Mouse (Mus musculus) MEL (cell line): ENCODE data around the gene Wdfy3. TPM values are rescaled to one million over a fixed set of nuclear protein-coding genes. Genes with fewer than 3 reads are reported as not detected.

Source experiments
- DNase-seq: peaks from one replicate; pipeline ENCODE4 v3.0.0; 2011; ENCODE audit warnings: low read depth, low spot score
- H3K27ac ChIP-seq: 2 replicates; pipeline ENCODE4 v1.5.1; 2012; ENCODE audit warnings: low read depth, mild to moderate bottlenecking, control low read depth, low read length, moderate library complexity; ENCODE audit not compliant: control insufficient read depth
- H3K27me3 ChIP-seq, 2 experiments: fragments of 150-350 bp in 1 of 2; sonication (generic) in 1 of 2; 2 replicates each; pipeline ENCODE4 v1.6.1; 2012; ENCODE audit warnings: low read length in 2 of 2, mild to moderate bottlenecking in 2 of 2, improper control_type of control experiment in 1 of 2, moderate library complexity in 1 of 2; ENCODE audit not compliant: insufficient read depth in 2 of 2, control insufficient read depth in 1 of 2
- H3K36me3 ChIP-seq, 2 experiments: 2 replicates each; pipeline ENCODE4 v1.6.1; 2012 to 2014; ENCODE audit warnings: low read length in 2 of 2, improper control_type of control experiment in 1 of 2, inconsistent platforms in 1 of 2, mild to moderate bottlenecking in 1 of 2; ENCODE audit not compliant: insufficient read depth in 2 of 2, control insufficient read depth in 1 of 2
- H3K4me1 ChIP-seq, 2 experiments: fragments of 150-350 bp in 1 of 2; sonication (generic) in 1 of 2; 2 replicates each; pipeline ENCODE4 v1.6.1; 2012; ENCODE audit warnings: low read length in 2 of 2, improper control_type of control experiment in 1 of 2, mild to moderate bottlenecking in 1 of 2; ENCODE audit not compliant: insufficient read depth in 2 of 2, control insufficient read depth in 1 of 2
- H3K4me3 ChIP-seq, 2 experiments: fragments of 150-350 bp in 1 of 2; sonication (generic) in 1 of 2; 2 replicates each; pipeline ENCODE4 v1.5.1; 2012; ENCODE audit warnings: low read depth in 2 of 2, low read length in 2 of 2, mild to moderate bottlenecking in 2 of 2, moderate library complexity in 2 of 2, control low read depth in 1 of 2, improper control_type of control experiment in 1 of 2; ENCODE audit not compliant: control insufficient read depth in 1 of 2, insufficient read depth in 1 of 2
- H3K79me2 ChIP-seq: 2 replicates; pipeline ENCODE4 v1.6.1; 2012; ENCODE audit warnings: mild to moderate bottlenecking, low read length, moderate library complexity; ENCODE audit not compliant: control insufficient read depth, poor library complexity, insufficient read depth
- H3K9ac ChIP-seq: 2 replicates; pipeline ENCODE4 v1.6.1; 2012; ENCODE audit warnings: low read depth, mild to moderate bottlenecking, control low read depth, low read length, moderate library complexity; ENCODE audit not compliant: control insufficient read depth, poor library complexity, severe bottlenecking
- H3K9me3 ChIP-seq: fragments of 150-350 bp; sonication (generic); replicated peaks from 2 replicates; pipeline ENCODE4 v1.6.1; 2012; ENCODE audit warnings: mild to moderate bottlenecking, low read length, improper control_type of control experiment, moderate library complexity; ENCODE audit not compliant: insufficient read depth
- BHLHE40 ChIP-seq: IDR thresholded peaks from 2 replicates; pipeline ENCODE4 v1.6.1; 2012; ENCODE audit warnings: low read depth, mild to moderate bottlenecking, inconsistent platforms, low read length, improper control_type of control experiment, borderline replicate concordance
- CHD2 ChIP-seq: IDR thresholded peaks from 2 replicates; pipeline ENCODE4 v1.6.1; 2011; ENCODE audit warnings: low read length, improper control_type of control experiment
- E2F4 ChIP-seq: IDR thresholded peaks from 2 replicates; pipeline ENCODE4 v1.6.1; 2011; ENCODE audit warnings: low read depth, low read length, improper control_type of control experiment, borderline replicate concordance
- ELF1 ChIP-seq: IDR thresholded peaks from 2 replicates; pipeline ENCODE4 v1.6.1; 2014; ENCODE audit warnings: low read depth, mild to moderate bottlenecking, inconsistent platforms, low read length, improper control_type of control experiment, moderate library complexity
- EP300 ChIP-seq, 2 experiments: IDR thresholded peaks; 2 replicates each; pipeline ENCODE4 v1.6.1; 2011; ENCODE audit warnings: improper control_type of control experiment in 2 of 2, low read length in 2 of 2, low read depth in 1 of 2, mild to moderate bottlenecking in 1 of 2
- ETS1 ChIP-seq: IDR thresholded peaks from 2 replicates; pipeline ENCODE4 v1.6.1; 2012; ENCODE audit warnings: low read depth, mild to moderate bottlenecking, inconsistent platforms, low read length, improper control_type of control experiment, moderate library complexity
- GABPA ChIP-seq: IDR thresholded peaks from 2 replicates; pipeline ENCODE4 v1.6.1; 2012; ENCODE audit warnings: low read depth, mild to moderate bottlenecking, inconsistent platforms, low read length, improper control_type of control experiment, moderate library complexity
- HCFC1 ChIP-seq: IDR thresholded peaks from 2 replicates; pipeline ENCODE4 v1.6.1; 2012; ENCODE audit warnings: low read depth, mild to moderate bottlenecking, inconsistent platforms, low read length, improper control_type of control experiment, moderate library complexity
- MAFK ChIP-seq: IDR thresholded peaks from 2 replicates; pipeline ENCODE4 v1.6.1; 2011; ENCODE audit warnings: low read depth, mild to moderate bottlenecking, low read length, improper control_type of control experiment, borderline replicate concordance
- MEF2A ChIP-seq: IDR thresholded peaks from 2 replicates; pipeline ENCODE4 v1.6.1; 2014; ENCODE audit warnings: low read depth, mild to moderate bottlenecking, inconsistent platforms, low read length, improper control_type of control experiment; ENCODE audit not compliant: poor library complexity, insufficient replicate concordance, severe bottlenecking; ENCODE audit errors: extremely low read depth
- MXI1 ChIP-seq: IDR thresholded peaks from 2 replicates; pipeline ENCODE4 v1.6.1; 2011; ENCODE audit warnings: mild to moderate bottlenecking, low read depth, low read length, improper control_type of control experiment
- MYB ChIP-seq: IDR thresholded peaks from 2 replicates; pipeline ENCODE4 v1.6.1; 2011; ENCODE audit warnings: mild to moderate bottlenecking, low read depth, low read length, improper control_type of control experiment
- POLR2A ChIP-seq, 2 experiments: IDR thresholded peaks; 2 replicates each; pipeline ENCODE4 v1.6.1; 2011 to 2012; ENCODE audit warnings: low read length in 2 of 2, mild to moderate bottlenecking in 2 of 2, control low read depth in 1 of 2, improper control_type of control experiment in 1 of 2, low read depth in 1 of 2, moderate library complexity in 1 of 2; ENCODE audit not compliant: control insufficient read depth in 1 of 2, insufficient read depth in 1 of 2, poor library complexity in 1 of 2
- POLR2AphosphoS5 ChIP-seq: IDR thresholded peaks from 2 replicates; pipeline ENCODE4 v1.6.1; 2012; ENCODE audit warnings: low read depth, borderline replicate concordance, mild to moderate bottlenecking, inconsistent platforms, low read length, moderate library complexity, mixed read lengths
- RAD21 ChIP-seq: IDR thresholded peaks from 2 replicates; pipeline ENCODE4 v1.6.1; 2011; ENCODE audit warnings: mild to moderate bottlenecking, low read depth, low read length, improper control_type of control experiment
- RCOR1 ChIP-seq: IDR thresholded peaks from 2 replicates; pipeline ENCODE4 v1.6.1; 2012; ENCODE audit warnings: low read depth, mild to moderate bottlenecking, inconsistent platforms, low read length, improper control_type of control experiment
- SIN3A ChIP-seq: IDR thresholded peaks from 2 replicates; pipeline ENCODE4 v1.6.1; 2012; ENCODE audit warnings: low read length, improper control_type of control experiment, inconsistent platforms
- SMC3 ChIP-seq: IDR thresholded peaks from 2 replicates; pipeline ENCODE4 v1.6.1; 2011; ENCODE audit warnings: low read depth, low read length, improper control_type of control experiment
- UBTF ChIP-seq: IDR thresholded peaks from 2 replicates; pipeline ENCODE4 v1.6.1; 2012; ENCODE audit warnings: low read depth, mild to moderate bottlenecking, inconsistent platforms, low read length, improper control_type of control experiment, moderate library complexity, borderline replicate concordance; ENCODE audit not compliant: insufficient read depth
- ZC3H11A ChIP-seq: IDR thresholded peaks from 2 replicates; pipeline ENCODE4 v1.6.1; 2012; ENCODE audit warnings: low read depth, mild to moderate bottlenecking, inconsistent platforms, low read length, improper control_type of control experiment
- ZKSCAN1 ChIP-seq: IDR thresholded peaks from 2 replicates; pipeline ENCODE4 v1.6.1; 2012; ENCODE audit warnings: low read depth, mild to moderate bottlenecking, inconsistent platforms, low read length, improper control_type of control experiment, moderate library complexity
- ZNF384 ChIP-seq: IDR thresholded peaks from 2 replicates; pipeline ENCODE4 v1.6.1; 2012; ENCODE audit warnings: low read depth, mild to moderate bottlenecking, inconsistent platforms, low read length, improper control_type of control experiment
- polyA plus RNA-seq, 2 experiments: library from polyadenylated mRNA; stranded (reverse) in 1 of 2; unstranded in 1 of 2; fragments of >175 nt in 1 of 2; fragments of >200 nt in 1 of 2; gene quantifications; 2 replicates each; pipeline versions ENCODE4 v1.2.1 to v1.2.4; 2012; ENCODE audit warnings: low replicate concordance in 2 of 2, low read depth in 1 of 2; ENCODE audit not compliant: insufficient read length in 2 of 2, insufficient read depth in 1 of 2, missing spikeins in 1 of 2
- total RNA-seq: library from RNA; depleted of rRNA; stranded (reverse); fragments of 300-350 nt; gene quantifications from 2 replicates; pipeline ENCODE4 v1.2.3, GENCODE M21; 2012

The Wdfy3 gene
- total and polyA plus RNA-seq, 3 experiments = 10.0 to 21.3 (median 11.9) TPM

GRCm38 (mm10) chr5:101876185-101876584 lies 193.5 kb downstream of the Wdfy3 start (continued):
- no peak for TF ChIP-seq MXI1

GRCm38 (mm10) chr5:101866722-101867121 lies 203.0 kb downstream of the Wdfy3 start:
- TF ChIP-seq ZC3H11A (no peak), GABPA (no peak), MYB (no peak), HCFC1 (no peak), MEF2A (no peak), UBTF (no peak)
- H3K36me3 ChIP-seq = peaks cover 0 to 10% of the 10 kb centered on the region in 2 experiments; a peak in 2 of 4 replicates
- H3K79me2 ChIP-seq = no peaks in the 10 kb centered on the region

GRCm38 (mm10) chr5:101863946-101864345 lies 205.8 kb downstream of the Wdfy3 start:
- Histone ChIP-seq H3K79me2 (no peaks in the 10 kb centered on the region), H3K4me1 (no peaks in the 10 kb centered on the region), H3K27ac (no peak overlapping the region), H3K9ac (no peak overlapping the region), H3K9me3 (no peaks in the 10 kb centered on the region), H3K27me3 (no peaks in the 10 kb centered on the region), H3K4me3 (no peak overlapping the region), H3K36me3 (peaks cover 0 to 8% of the 10 kb centered on the region in 2 experiments; a peak in 2 of 4 replicates)
- no peak for TF ChIP-seq RCOR1
- TF ChIP-seq ETS1 = no peak
- TF ChIP-seq E2F4 = no peak
- TF ChIP-seq CHD2 = no peak
- TF ChIP-seq SMC3 = no peak
- TF ChIP-seq RAD21 = no peak
- TF ChIP-seq MAFK = no peak
- TF ChIP-seq ELF1 = no peak
- TF ChIP-seq BHLHE40 = no peak
- no peak for TF ChIP-seq UBTF
- no peak for TF ChIP-seq EP300 (IDR thresholded peaks at IDR 0.05; ENCODE audit: low read depth in 1 of 2, low read length in 2 of 2)
- no peak for TF ChIP-seq HCFC1
- no peak for TF ChIP-seq ZNF384
- no peak for TF ChIP-seq SIN3A
- no peak for TF ChIP-seq POLR2AphosphoS5
- no peak for TF ChIP-seq ZKSCAN1
- TF ChIP-seq POLR2A (IDR thresholded peaks at IDR 0.05; ENCODE audit: control insufficient read depth in 1 of 2, insufficient read depth in 1 of 2, low read depth in 1 of 2, low read length in 2 of 2, poor library complexity in 1 of 2) = no peak
- DNase-seq = no peak

More at GRCm38 (mm10) chr5:101866722-101867121, 203.0 kb downstream of the Wdfy3 start:
- Histone ChIP-seq H3K27ac (no peak overlapping the region), H3K4me3 (no peak overlapping the region), H3K4me1 (no peaks in the 10 kb centered on the region), H3K27me3 (no peaks in the 10 kb centered on the region), H3K9me3 (no peaks in the 10 kb centered on the region), H3K9ac (no peak overlapping the region)
- DNase-seq = no peak
